ENCODE assay signal across 24 mouse cellular contexts in genomic region chr13:45413066-45413465, GRCm38 (mm10). TPM values are rescaled to one million over a fixed set of nuclear protein-coding genes. Genes with fewer than 3 reads are reported as not detected.
DNase-seq lines count a peak whose midpoint lies in the region; ATAC-seq and TF ChIP-seq lines count a peak whose summit lies in the region.
"Had no signal": no experiment of that assay in that cellular context is flagged by ENCODE, and none has a peak within 500 bp of the region (broad histone marks: within the 10 kb centered on the region; RNA-seq: fewer than 3 reads in every experiment).

No protein-coding gene starts in this region.

- H3K4me1 ChIP-seq in kidney, postnatal 0 days (replicated peaks; ENCODE audit: insufficient read depth, low read length) = peaks cover 7% of the 10 kb centered on the region
- peaks cover 3% of the 10 kb centered on the region; the same call in 1 of the 2 replicates for H3K4me1 ChIP-seq in liver, postnatal 0 days (ENCODE audit: insufficient read depth)
- peaks cover 3% of the 10 kb centered on the region; the same call in 1 of the 2 replicates for H3K4me1 ChIP-seq in liver, embryonic 12.5 days
- H3K4me1 ChIP-seq in MEL (ENCODE audit: control insufficient read depth in 1 of 2, insufficient read depth in 2 of 2, low read length in 2 of 2) = peaks cover 0 to 9% of the 10 kb centered on the region in 2 experiments; a peak in 2 of 4 replicates
- 0 out of 2 replicates have a peak, but pooled peaks cover 2% of the 10 kb centered on the region for H3K4me1 ChIP-seq in lung, adult 2 months (ENCODE audit: control insufficient read depth, insufficient read depth, low read length)
- H3K4me1 ChIP-seq: intestine, embryonic 15.5 days; liver, embryonic 13.5 days had no signal

- no peak for ATAC-seq in kidney, postnatal 0 days (replicated peaks; ENCODE audit: low FRiP score, low read depth)
- no peak for ATAC-seq in liver, postnatal 0 days
- ATAC-seq in liver, embryonic 12.5 days = no peak
- ATAC-seq: forebrain, embryonic 15.5 days; hindbrain, embryonic 16.5 days; intestine, embryonic 15.5 days; Patski had no signal

- no peaks in the 10 kb centered on the region for H3K27me3 ChIP-seq in kidney, postnatal 0 days (ENCODE audit: insufficient read depth, low read length)
- H3K27me3 ChIP-seq in liver, postnatal 0 days (ENCODE audit: insufficient read depth, low read length) = peaks cover 22% of the 10 kb centered on the region; the same call in 1 of the 2 replicates
- H3K27me3 ChIP-seq in liver, embryonic 12.5 days (replicated peaks) = peaks cover 46% of the 10 kb centered on the region
- H3K27me3 ChIP-seq in MEL (ENCODE audit: control insufficient read depth in 1 of 2, insufficient read depth in 2 of 2, low read length in 2 of 2) = no peaks in the 10 kb centered on the region
- H3K27me3 ChIP-seq: embryonic facial prominence, embryonic 12.5 days; forebrain, embryonic 15.5 days; intestine, embryonic 15.5 days; lung, embryonic 15.5 days; Patski had no signal

- TF ChIP-seq EP300 in liver, postnatal 0 days (IDR thresholded peaks at IDR 0.05; ENCODE audit: low read depth) = no peak
- TF ChIP-seq EP300 in MEL (IDR thresholded peaks at IDR 0.05; ENCODE audit: low read depth in 1 of 2, low read length in 2 of 2) = no peak

- TF ChIP-seq CTCF in kidney, postnatal 0 days (IDR thresholded peaks at IDR 0.05; ENCODE audit: low read depth) = 0 out of 2 replicates have a peak, but pooled peaks have one; percentile 7
- TF ChIP-seq CTCF in liver, postnatal 0 days (IDR thresholded peaks at IDR 0.05; ENCODE audit: low read depth) = peak; percentile 33
- peak in 1 of 3 experiments; percentile 18; a peak in 2 of 6 replicates for TF ChIP-seq CTCF in MEL (IDR thresholded peaks at IDR 0.05 in 2 of 3, conservative IDR thresholded peaks at IDR 0.05 in 1 of 3; ENCODE audit: control insufficient read depth in 1 of 3, insufficient read depth in 1 of 3, low read depth in 2 of 3, low read length in 3 of 3, poor library complexity in 1 of 3, severe bottlenecking in 1 of 3)
- no peak for TF ChIP-seq CTCF in lung, adult 2 months (IDR thresholded peaks at IDR 0.05; ENCODE audit: insufficient read depth, low read length)

- H3K4me2 ChIP-seq in kidney, postnatal 0 days (ENCODE audit: low read length) = no peak overlapping the region
- H3K4me2 ChIP-seq in liver, postnatal 0 days (ENCODE audit: low read depth, low read length) = no peak overlapping the region
- H3K4me2 ChIP-seq in liver, embryonic 12.5 days = no peak overlapping the region
- H3K4me2 ChIP-seq: embryonic facial prominence, embryonic 12.5 days; forebrain, embryonic 15.5 days; intestine, embryonic 15.5 days; liver, embryonic 13.5 days; lung, embryonic 15.5 days; midbrain, embryonic 12.5 days had no signal

- no peak for DNase-seq in kidney, postnatal 0 days (ENCODE audit: low spot score)
- no peak for DNase-seq in kidney, adult 9 months
- no peak for DNase-seq in liver, postnatal 0 days
- peak; percentile 18 for DNase-seq in MEL (ENCODE audit: low read depth, low spot score)
- no peak for DNase-seq in lung, adult 2 months
- DNase-seq: adrenal gland, postnatal 14 days; cerebellum, adult 11-12 months; cerebellum, adult 9-11 months; embryo, embryonic 11 days; heart, postnatal 14 days; kidney, postnatal 25 days; liver, embryonic 13.5 days; retina, postnatal 1 day; right cerebral cortex, postnatal 14 days had no signal

- H3K79me2 ChIP-seq in MEL (ENCODE audit: control insufficient read depth, insufficient read depth, low read length, poor library complexity) = no peaks in the 10 kb centered on the region

- H3K36me3 ChIP-seq in kidney, postnatal 0 days (ENCODE audit: insufficient read depth, low read length) = peaks cover 33% of the 10 kb centered on the region
- peaks cover 42% of the 10 kb centered on the region for H3K36me3 ChIP-seq in liver, postnatal 0 days (replicated peaks; ENCODE audit: insufficient read depth, low read length)
- H3K36me3 ChIP-seq in liver, embryonic 12.5 days = peaks cover 53% of the 10 kb centered on the region
- peaks cover 5 to 7% of the 10 kb centered on the region in 2 experiments for H3K36me3 ChIP-seq in MEL (ENCODE audit: control insufficient read depth in 1 of 2, insufficient read depth in 2 of 2, low read length in 2 of 2)
- H3K36me3 ChIP-seq: G1E had no signal

- H3K27ac ChIP-seq in kidney, postnatal 0 days = no peak overlapping the region
- H3K27ac ChIP-seq in liver, postnatal 0 days (ENCODE audit: low read depth) = no peak overlapping the region
- no peak overlapping the region for H3K27ac ChIP-seq in liver, embryonic 12.5 days
- no peak overlapping the region for H3K27ac ChIP-seq in MEL (ENCODE audit: control insufficient read depth, low read depth, low read length)
- H3K27ac ChIP-seq: forebrain, embryonic 15.5 days; intestine, embryonic 15.5 days; liver, embryonic 13.5 days; lung, embryonic 15.5 days; midbrain, embryonic 12.5 days had no signal

- no peak overlapping the region for H3K4me3 ChIP-seq in kidney, postnatal 0 days (replicated peaks; ENCODE audit: low read depth, low read length)
- H3K4me3 ChIP-seq in liver, postnatal 0 days (ENCODE audit: low read depth, low read length) = no peak overlapping the region
- no peak overlapping the region for H3K4me3 ChIP-seq in liver, embryonic 12.5 days
- H3K4me3 ChIP-seq in MEL (ENCODE audit: control insufficient read depth in 1 of 2, insufficient read depth in 1 of 2, low read depth in 2 of 2, low read length in 2 of 2) = no peak overlapping the region
- no peak overlapping the region for H3K4me3 ChIP-seq in lung, adult 2 months (replicated peaks; ENCODE audit: extremely low read depth, low read depth, low read length)
- H3K4me3 ChIP-seq: embryonic facial prominence, embryonic 12.5 days; forebrain, embryonic 15.5 days; hindbrain, embryonic 10.5 days; intestine, embryonic 15.5 days; liver, embryonic 13.5 days; lung, embryonic 15.5 days; midbrain, embryonic 12.5 days had no signal

- TF ChIP-seq RAD21 in MEL (IDR thresholded peaks at IDR 0.05; ENCODE audit: low read depth, low read length) = no peak

- no peaks in the 10 kb centered on the region for H3K9me3 ChIP-seq in kidney, postnatal 0 days (replicated peaks; ENCODE audit: low read length)
- H3K9me3 ChIP-seq in liver, postnatal 0 days (ENCODE audit: low read length) = no peaks in the 10 kb centered on the region
- no peaks in the 10 kb centered on the region for H3K9me3 ChIP-seq in liver, embryonic 12.5 days (replicated peaks)
- no peaks in the 10 kb centered on the region for H3K9me3 ChIP-seq in MEL (replicated peaks; ENCODE audit: insufficient read depth, low read length)
- H3K9me3 ChIP-seq: forebrain, embryonic 15.5 days; G1E; intestine, embryonic 15.5 days; lung, embryonic 15.5 days; midbrain, embryonic 12.5 days had no signal

- TF ChIP-seq POLR2A in MEL (IDR thresholded peaks at IDR 0.05; ENCODE audit: control insufficient read depth in 1 of 2, insufficient read depth in 1 of 2, low read depth in 1 of 2, low read length in 2 of 2, poor library complexity in 1 of 2) = no peak
- TF ChIP-seq POLR2A in lung, adult 2 months (IDR thresholded peaks at IDR 0.05; ENCODE audit: borderline replicate concordance, extremely low read depth, low read depth, low read length) = no peak

- WGBS in kidney, postnatal 0 days = 71% methylated on average over 1 of the region's 1 CpGs
- WGBS in liver, postnatal 0 days (ENCODE audit: insufficient replicate concordance) = 79% methylated on average over 1 of the region's 1 CpGs
- WGBS in liver, embryonic 12.5 days (ENCODE audit: insufficient replicate concordance) = 87% methylated on average over 1 of the region's 1 CpGs
- WGBS in lung, adult 2 months = 95% methylated on average over 1 of the region's 1 CpGs

- H3K9ac ChIP-seq in kidney, postnatal 0 days (ENCODE audit: low read depth, low read length) = no peak overlapping the region
- H3K9ac ChIP-seq in liver, postnatal 0 days (replicated peaks) = no peak overlapping the region
- H3K9ac ChIP-seq in liver, embryonic 12.5 days = no peak overlapping the region
- H3K9ac ChIP-seq in MEL (ENCODE audit: control insufficient read depth, low read depth, low read length, poor library complexity, severe bottlenecking) = no peak overlapping the region
- H3K9ac ChIP-seq: embryonic facial prominence, embryonic 12.5 days; forebrain, embryonic 15.5 days; intestine, embryonic 15.5 days; liver, embryonic 13.5 days; lung, embryonic 15.5 days; midbrain, embryonic 12.5 days had no signal

TF ChIP-seq in MEL, 35 proteins besides CTCF, POLR2A, EP300 and RAD21 (continues in another document):
- TF ChIP-seq HCFC1 (IDR thresholded peaks at IDR 0.05; ENCODE audit: low read depth, low read length) (no peak), MXI1 (IDR thresholded peaks at IDR 0.05; ENCODE audit: low read depth, low read length) (no peak), USF2 (IDR thresholded peaks at IDR 0.05; ENCODE audit: borderline replicate concordance in 1 of 2, insufficient read depth in 1 of 2, low read depth in 1 of 2, low read length in 2 of 2) (no peak), UBTF (IDR thresholded peaks at IDR 0.05; ENCODE audit: borderline replicate concordance, insufficient read depth, low read depth, low read length) (no peak), USF1 (IDR thresholded peaks at IDR 0.05; ENCODE audit: low read depth, low read length) (no peak), MAX (IDR thresholded peaks at IDR 0.05; ENCODE audit: low read length) (no peak), RCOR1 (IDR thresholded peaks at IDR 0.05; ENCODE audit: low read depth, low read length) (no peak), MAFK (IDR thresholded peaks at IDR 0.05; ENCODE audit: borderline replicate concordance, low read depth, low read length) (no peak), KAT2A (conservative IDR thresholded peaks at IDR 0.05; ENCODE audit: low read depth, low read length) (no peak), BHLHE40 (IDR thresholded peaks at IDR 0.05; ENCODE audit: borderline replicate concordance, low read depth, low read length) (no peak), GABPA (IDR thresholded peaks at IDR 0.05; ENCODE audit: low read depth, low read length) (no peak), NELFE (IDR thresholded peaks at IDR 0.05; ENCODE audit: low read depth, low read length) (no peak), SMC3 (IDR thresholded peaks at IDR 0.05; ENCODE audit: low read depth, low read length) (no peak), POLR2AphosphoS5 (IDR thresholded peaks at IDR 0.05; ENCODE audit: borderline replicate concordance, low read depth, low read length) (no peak), TBP (IDR thresholded peaks at IDR 0.05; ENCODE audit: low read depth, low read length) (no peak), JUND (IDR thresholded peaks at IDR 0.05; ENCODE audit: low read depth, low read length) (no peak)

RNA-seq across cellular contexts. Expression of gene Mylip, which starts 23.5 kb away (rescaled TPM):
- polyA plus RNA-seq in kidney, postnatal 0 days (2015; fragmentation: Nextera tagmentation; extraction: Ambion mirVana) = 7.5 and 8.4 TPM in 2 replicates
- 6.9 and 7.4 TPM in 2 replicates for polyA plus RNA-seq in liver, postnatal 0 days (2015; fragmentation: Nextera tagmentation; extraction: Ambion mirVana)
- polyA plus RNA-seq in liver, embryonic 12.5 days (2016; fragmentation: Nextera tagmentation; extraction: Ambion mirVana) = 7.0 and 7.6 TPM in 2 replicates
- total RNA-seq in MEL (2012; rRNA removed) = 1.4 and 1.8 TPM in 2 replicates
- 1 to 10 TPM in 1 of 2 experiments, not detected in 1; 7.6 TPM for polyA plus RNA-seq in MEL (2012; ENCODE audit: insufficient read depth in 1 of 2, insufficient read length in 2 of 2, low read depth in 1 of 2, low replicate concordance in 2 of 2, missing spikeins in 1 of 2)
- polyA plus RNA-seq in lung, adult 2 months (2012; rRNA removed) = 19.1 and 27.1 TPM in 2 replicates
